ENCODE assay signal across 10 mouse cellular contexts in the genomic region with DNA sequence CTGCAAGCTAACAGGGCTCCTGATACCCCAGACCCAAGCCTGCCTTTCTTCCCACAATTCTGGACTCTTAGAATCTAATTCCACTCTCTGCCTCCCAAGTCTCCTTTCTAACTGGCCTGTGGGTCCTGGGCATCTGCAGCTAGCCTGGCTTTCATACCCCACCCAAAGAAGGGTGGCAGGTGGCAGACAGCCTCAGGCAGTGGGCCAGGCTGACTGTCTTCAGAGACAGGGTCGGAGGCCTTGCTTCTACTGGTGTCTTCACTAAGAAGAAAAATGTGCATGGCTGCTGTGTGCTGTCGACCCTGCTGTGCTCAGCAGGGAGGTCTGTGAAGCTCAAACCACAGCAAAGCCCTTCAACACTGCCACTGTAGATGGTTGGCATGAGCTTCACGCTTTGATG. TPM values are rescaled to one million over a fixed set of nuclear protein-coding genes. Genes with fewer than 3 reads are reported as not detected.
A peak's percentile ranks its signal among the peaks of the same experiment; 100 is the strongest.
DNase-seq lines count a peak whose midpoint lies in the region; ATAC-seq lines count a peak whose summit lies in the region.
"Had no signal": no experiment of that assay in that cellular context is flagged by ENCODE, and none has a peak within 500 bp of the region (broad histone marks: within the 10 kb centered on the region; RNA-seq: fewer than 3 reads in every experiment).

No protein-coding gene starts in this region.

- no peaks in the 10 kb centered on the region for H3K36me3 ChIP-seq in heart, embryonic 16.5 days (ENCODE audit: control insufficient read depth, insufficient read depth)
- H3K36me3 ChIP-seq in neural tube, embryonic 12.5 days, result no peaks in the 10 kb centered on the region
- no peaks in the 10 kb centered on the region for H3K36me3 ChIP-seq in forebrain, embryonic 15.5 days
- no peaks in the 10 kb centered on the region for H3K36me3 ChIP-seq in neural tube, embryonic 13.5 days
- H3K36me3 ChIP-seq: liver, embryonic 15.5 days had no signal

- H3K27me3 ChIP-seq in heart, embryonic 16.5 days (ENCODE audit: control insufficient read depth, insufficient read depth, low read length), result no peaks in the 10 kb centered on the region
- H3K27me3 ChIP-seq in neural tube, embryonic 12.5 days (replicated peaks), result no peaks in the 10 kb centered on the region
- no peaks in the 10 kb centered on the region for H3K27me3 ChIP-seq in forebrain, embryonic 15.5 days
- H3K27me3 ChIP-seq in neural tube, embryonic 13.5 days, result no peaks in the 10 kb centered on the region
- H3K27me3 ChIP-seq: liver, embryonic 15.5 days had no signal

- peaks cover 59% of the 10 kb centered on the region for H3K4me1 ChIP-seq in heart, embryonic 16.5 days (ENCODE audit: control insufficient read depth, insufficient read depth, low read length)
- peaks cover 48% of the 10 kb centered on the region for H3K4me1 ChIP-seq in neural tube, embryonic 12.5 days
- H3K4me1 ChIP-seq in forebrain, embryonic 15.5 days, result peaks cover 50% of the 10 kb centered on the region
- H3K4me1 ChIP-seq in neural tube, embryonic 13.5 days (replicated peaks), result peaks cover 71% of the 10 kb centered on the region

- 58% methylated on average over 3 of the region's 3 CpGs for WGBS in heart, embryonic 16.5 days
- WGBS in neural tube, embryonic 12.5 days, result 49% methylated on average over 3 of the region's 3 CpGs
- WGBS in forebrain, embryonic 15.5 days, result 58% methylated on average over 3 of the region's 3 CpGs
- WGBS in neural tube, embryonic 13.5 days, result 34% methylated on average over 3 of the region's 3 CpGs

- H3K27ac ChIP-seq in heart, embryonic 16.5 days (ENCODE audit: low read length), result peak overlapping the region; percentile 78
- H3K27ac ChIP-seq in neural tube, embryonic 12.5 days, result peak overlapping the region; percentile 27; the same call in 1 of the 2 replicates
- H3K27ac ChIP-seq in forebrain, embryonic 15.5 days (replicated peaks), result peak overlapping the region; percentile 71
- peak overlapping the region; percentile 43; the same call in 1 of the 2 replicates for H3K27ac ChIP-seq in neural tube, embryonic 13.5 days (replicated peaks)
- H3K27ac ChIP-seq: liver, embryonic 15.5 days had no signal

- peak overlapping the region; percentile 52; the same call in 1 of the 2 replicates for H3K9ac ChIP-seq in heart, embryonic 16.5 days (ENCODE audit: low read length)
- no peak overlapping the region for H3K9ac ChIP-seq in neural tube, embryonic 12.5 days
- H3K9ac ChIP-seq in forebrain, embryonic 15.5 days (replicated peaks), result peak overlapping the region; percentile 8; the same call in 1 of the 2 replicates
- H3K9ac ChIP-seq in neural tube, embryonic 13.5 days, result peak overlapping the region; percentile 36; the same call in 1 of the 2 replicates
- H3K9ac ChIP-seq: liver, embryonic 15.5 days had no signal

- no peaks in the 10 kb centered on the region for H3K9me3 ChIP-seq in heart, embryonic 16.5 days (replicated peaks; ENCODE audit: control insufficient read depth, low read length)
- H3K9me3 ChIP-seq in neural tube, embryonic 12.5 days, result no peaks in the 10 kb centered on the region
- no peaks in the 10 kb centered on the region for H3K9me3 ChIP-seq in forebrain, embryonic 15.5 days
- no peaks in the 10 kb centered on the region for H3K9me3 ChIP-seq in neural tube, embryonic 13.5 days
- H3K9me3 ChIP-seq: liver, embryonic 15.5 days had no signal

- no peak overlapping the region; the same call in 1 of the 2 replicates for H3K4me2 ChIP-seq in heart, embryonic 16.5 days (ENCODE audit: low read depth, low read length)
- H3K4me2 ChIP-seq in neural tube, embryonic 12.5 days (replicated peaks), result no peak overlapping the region
- H3K4me2 ChIP-seq in forebrain, embryonic 15.5 days (replicated peaks), result no peak overlapping the region
- H3K4me2 ChIP-seq in neural tube, embryonic 13.5 days, result no peak overlapping the region
- H3K4me2 ChIP-seq: liver, embryonic 15.5 days had no signal

- ATAC-seq in heart, embryonic 16.5 days (replicated peaks; ENCODE audit: extremely low read depth, insufficient read depth, low FRiP score), result no peak
- ATAC-seq in neural tube, embryonic 12.5 days (ENCODE audit: low FRiP score, low read depth), result no peak
- no peak for ATAC-seq in forebrain, embryonic 15.5 days (replicated peaks)
- no peak for ATAC-seq in neural tube, embryonic 13.5 days (ENCODE audit: low read depth)
- no peak for ATAC-seq in granulocyte monocyte progenitor cell, adult 5-6 weeks (replicated peaks; ENCODE audit: poor library complexity, severe bottlenecking)

- intact Hi-C loops in left cerebral cortex, postnatal 25 days (cut with DNase I), result no loop called here

- no peak overlapping the region for H3K4me3 ChIP-seq in heart, embryonic 16.5 days (ENCODE audit: low read length)
- no peak overlapping the region for H3K4me3 ChIP-seq in neural tube, embryonic 12.5 days
- H3K4me3 ChIP-seq in forebrain, embryonic 15.5 days, result no peak overlapping the region
- H3K4me3 ChIP-seq in neural tube, embryonic 13.5 days, result no peak overlapping the region
- H3K4me3 ChIP-seq: liver, embryonic 15.5 days had no signal

- DNase-seq in heart, adult 8-10 months (ENCODE audit: low spot score), result no peak
- no peak for DNase-seq in neural tube, embryonic 10.5 days (ENCODE audit: extremely low spot score, low spot score)
- DNase-seq in left cerebral cortex, postnatal 25 days (ENCODE audit: low spot score in 2 of 2), result no peak
- DNase-seq: adrenal gland, adult 8-10 months had no signal

RNA-seq across cellular contexts. Expression of a gene that starts 39.0 kb away (rescaled TPM):
- polyA plus RNA-seq in heart, embryonic 16.5 days (2015; fragmentation: Nextera tagmentation; extraction: Ambion mirVana), result 22.2 and 24.0 TPM in 2 replicates
- 10 to 100 TPM; 34.5 to 56.9 (median 50.9) TPM for total RNA-seq in heart, adult 8-10 months (2022)
- polyA plus RNA-seq in neural tube, embryonic 12.5 days (2016; fragmentation: Nextera tagmentation; extraction: Ambion mirVana), result 30.0 and 30.8 TPM in 2 replicates
- polyA plus RNA-seq in forebrain, embryonic 15.5 days (2015; fragmentation: Nextera tagmentation; extraction: Ambion mirVana), result 32.3 and 34.6 TPM in 2 replicates
- polyA plus RNA-seq in neural tube, embryonic 13.5 days (2015; fragmentation: Nextera tagmentation; extraction: Ambion mirVana), result 24.4 and 25.2 TPM in 2 replicates
- total RNA-seq in granulocyte monocyte progenitor cell, adult 5-6 weeks (2014; fragmentation: Nextera tagmentation), result 24.9 and 27.7 TPM in 2 replicates
- 38.6 and 43.6 TPM in 2 replicates for total RNA-seq in granulocyte monocyte progenitor cell, adult 5-6 weeks (2017)
- 10 to 100 TPM; 64.9 to 70.1 TPM for total RNA-seq in left cerebral cortex, postnatal 25 days (2021)

Comparison
In these comparisons a context has a peak if more than half of its experiments do, and no peak if none do; other contexts are left out.
1. H3K27ac ChIP-seq: peak in every context shown above with its lines; median percentile 78 in heart, embryonic 16.5 days; 71 in forebrain, embryonic 15.5 days; 43 in neural tube, embryonic 13.5 days; 27 in neural tube, embryonic 12.5 days.